Mouse (Mus musculus) kidney, adult 2 months (tissue): ENCODE data around the gene Bcl2l15.

Experiments
- CTCF ChIP-seq: fragments of 200-500 bp; conservative IDR thresholded peaks from 2 replicates; pipeline ENCODE4 v1.5.1; 2011; ENCODE audit warnings: low read depth, mild to moderate bottlenecking, control low read depth, low read length, moderate library complexity, mixed read lengths; ENCODE audit not compliant: insufficient read depth, insufficient read length
- POLR2A ChIP-seq: fragments of 200-500 bp; IDR thresholded peaks from one replicate; pipeline ENCODE4 v1.6.1; 2011; ENCODE audit warnings: low read depth, low read length, control low read depth

DNA sequence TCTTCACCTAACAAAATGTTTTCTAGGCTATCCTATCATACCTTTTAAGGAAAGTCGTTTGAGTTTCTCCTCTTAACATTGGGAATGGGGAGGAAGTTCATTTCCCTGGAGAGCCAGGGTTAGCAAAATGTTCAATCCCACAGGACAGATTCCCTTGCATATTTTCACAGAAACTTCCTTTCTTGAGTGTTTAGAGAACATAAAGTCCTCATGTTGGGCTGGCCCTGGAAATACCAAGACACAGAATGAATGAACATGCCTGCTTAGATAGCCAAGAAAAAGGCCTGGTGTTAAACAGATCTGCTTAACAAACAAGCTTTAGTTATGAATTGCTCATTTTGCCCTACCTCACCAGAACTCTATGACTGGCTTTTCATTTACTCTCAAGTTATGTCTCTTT, 39.8 kb upstream of the Bcl2l15 start:
- TF ChIP-seq POLR2A (no peak), CTCF (no peak)
